Mouse (Mus musculus): ENCODE measurements around the gene Senp1.

Gene Senp1

GRCm38 (mm10) chr15:98107230-98107629 is 13.7 kb upstream of the Senp1 start:
- DNase-seq: no peak

GRCm38 (mm10) chr15:98106506-98106905 is 13.0 kb upstream of the Senp1 start:
- no peak for DNase-seq

- DNase-seq: no peak
These were observed 8.9 kb upstream of the Senp1 start for GRCm38 (mm10) chr15:98102401-98102800.

GRCm38 (mm10) chr15:98098519-98098918 is 5.0 kb upstream of the Senp1 start:
- no peak for DNase-seq

GRCm38 (mm10) chr15:98096957-98097356 is 3.4 kb upstream of the Senp1 start:
- no peak for DNase-seq

- DNase-seq: no peak
These were observed 1.4 kb upstream of the Senp1 start for GRCm38 (mm10) chr15:98094905-98095304.

GRCm38 (mm10) chr15:98092372-98093120 is 998 bp downstream of the Senp1 start, which contains the start of gene Pfkm:
Gene Pfkm, plus strand, starts transcription at chr15:98092589.
- no peak for DNase-seq

GRCm38 (mm10) chr15:98091841-98092240 is 1.7 kb downstream of the Senp1 start:
- no peak for DNase-seq

- DNase-seq: peak; percentile 35
These were observed 3.9 kb downstream of the Senp1 start for GRCm38 (mm10) chr15:98089421-98090183.

- no peak for DNase-seq
These were observed 4.7 kb downstream of the Senp1 start for GRCm38 (mm10) chr15:98088889-98089288.

- no peak for DNase-seq
These were observed 16.6 kb downstream of the Senp1 start for GRCm38 (mm10) chr15:98076901-98077300.

GRCm38 (mm10) chr15:98075034-98075433 is 18.5 kb downstream of the Senp1 start:
- DNase-seq: no peak

- no peak for DNase-seq
These were observed 19.0 kb downstream of the Senp1 start for GRCm38 (mm10) chr15:98074521-98074920.

- no peak for DNase-seq
These were observed 23.2 kb downstream of the Senp1 start for GRCm38 (mm10) chr15:98070376-98070775.

GRCm38 (mm10) chr15:98069566-98070245 is 23.8 kb downstream of the Senp1 start:
- DNase-seq: no peak

GRCm38 (mm10) chr15:98068506-98068905 is 25.0 kb downstream of the Senp1 start:
- no peak for DNase-seq

GRCm38 (mm10) chr15:98067492-98067891 is 26.1 kb downstream of the Senp1 start:
- DNase-seq: no peak

GRCm38 (mm10) chr15:98066602-98067001 is 26.9 kb downstream of the Senp1 start:
- DNase-seq: no peak

- DNase-seq: no peak
These were observed 27.7 kb downstream of the Senp1 start for GRCm38 (mm10) chr15:98065881-98066280.

- peak; percentile 89 for DNase-seq
These were observed 38.3 kb downstream of the Senp1 start for GRCm38 (mm10) chr15:98055246-98055645.

- no peak for DNase-seq
These were observed 41.9 kb downstream of the Senp1 start for GRCm38 (mm10) chr15:98051685-98052084.

GRCm38 (mm10) chr15:98048918-98049700 is 44.4 kb downstream of the Senp1 start:
- no peak for DNase-seq

GRCm38 (mm10) chr15:98044387-98044786 is 49.2 kb downstream of the Senp1 start:
- no peak for DNase-seq

All from embryo, embryonic 11 days (tissue).